Mouse (Mus musculus): ENCODE results near the gene Ube2u. TPM values are rescaled to one million over a fixed set of nuclear protein-coding genes. Genes with fewer than 3 reads are reported as not detected.

Gene Ube2u
- polyA plus RNA-seq (2017; shearing (Covaris generic)): not detected

DNA sequence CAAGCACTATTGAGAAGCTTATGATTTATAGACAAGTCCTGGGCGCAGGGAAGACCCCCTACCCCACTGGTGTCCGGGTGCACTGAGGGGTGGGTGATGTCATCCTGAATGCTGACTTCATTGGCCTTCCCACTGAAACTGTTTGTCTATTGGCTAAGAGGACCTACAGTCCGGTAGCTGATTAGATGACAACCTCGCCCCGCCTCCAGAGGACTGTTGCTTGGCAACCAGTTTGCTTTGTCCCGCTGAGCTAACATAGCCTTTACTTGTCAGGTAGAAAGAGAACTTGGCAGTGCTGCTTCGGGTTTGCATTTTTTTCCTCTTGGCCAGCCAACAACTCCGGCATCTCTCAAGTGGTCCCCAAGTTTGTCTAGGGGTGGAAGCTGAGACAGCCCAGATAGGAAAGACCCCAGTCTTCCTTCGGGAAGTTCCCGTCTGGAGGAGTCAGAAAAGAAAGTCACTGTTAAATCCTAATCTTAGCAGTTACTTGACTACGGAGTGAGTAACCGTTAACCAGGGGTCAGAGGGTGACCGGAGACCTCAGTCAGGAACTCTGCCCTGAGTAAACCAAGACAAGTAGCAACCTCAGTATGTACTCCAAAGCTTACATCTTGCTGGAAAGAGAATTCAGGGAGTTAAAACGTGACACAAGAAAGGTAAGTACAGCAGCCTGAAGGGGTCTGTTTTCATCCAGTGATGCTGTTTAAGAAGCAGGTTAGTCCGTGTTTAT, at the start of gene Ube2u:
Gene Ube2u, plus strand, starts transcription at position 258 of the 730 bp plus-strand sequence.

